Mouse (Mus musculus) embryonic fibroblast, embryonic 13.5 days (primary cell): ENCODE data around the gene Slc39a2. TPM values are rescaled to one million over a fixed set of nuclear protein-coding genes. Genes with fewer than 3 reads are reported as not detected.
"Not testable (repeated sequence)": the region's sequence is repeated elsewhere in the genome, so short reads cannot be mapped to it uniquely, and the experiment has no call there.

ENCODE experiments used
- H3K27ac ChIP-seq: 2 replicates; pipeline ENCODE4 v1.5.1; 2012; ENCODE audit warnings: low read length, control low read depth, inconsistent platforms; ENCODE audit not compliant: insufficient read depth
- H3K4me1 ChIP-seq: 2 replicates; pipeline ENCODE4 v1.6.1; 2011; ENCODE audit warnings: low read length; ENCODE audit not compliant: control insufficient read depth, insufficient read depth
- H3K4me3 ChIP-seq: 2 replicates; pipeline ENCODE4 v1.5.1; 2011; ENCODE audit warnings: mild to moderate bottlenecking, control low read depth, low read length; ENCODE audit not compliant: insufficient read depth
- CTCF ChIP-seq: IDR thresholded peaks from 2 replicates; pipeline ENCODE4 v1.5.1; 2011; ENCODE audit warnings: mild to moderate bottlenecking, control low read depth, low read length, moderate library complexity, borderline replicate concordance; ENCODE audit not compliant: insufficient read depth
- POLR2A ChIP-seq: IDR thresholded peaks from 2 replicates; pipeline ENCODE4 v1.6.1; 2011; ENCODE audit warnings: low read depth, mild to moderate bottlenecking, control low read depth, low read length, moderate library complexity
- polyA plus RNA-seq: library from polyadenylated mRNA; stranded (reverse); fragments of >200 nt; gene quantifications from 2 replicates; pipeline ENCODE4 v1.2.4, GENCODE M21; 2011; ENCODE audit warnings: low read depth; ENCODE audit not compliant: missing spikeins, insufficient read length

The Slc39a2 gene
- polyA plus RNA-seq, result 1.1 and 3.2 TPM in 2 replicates

DNA sequence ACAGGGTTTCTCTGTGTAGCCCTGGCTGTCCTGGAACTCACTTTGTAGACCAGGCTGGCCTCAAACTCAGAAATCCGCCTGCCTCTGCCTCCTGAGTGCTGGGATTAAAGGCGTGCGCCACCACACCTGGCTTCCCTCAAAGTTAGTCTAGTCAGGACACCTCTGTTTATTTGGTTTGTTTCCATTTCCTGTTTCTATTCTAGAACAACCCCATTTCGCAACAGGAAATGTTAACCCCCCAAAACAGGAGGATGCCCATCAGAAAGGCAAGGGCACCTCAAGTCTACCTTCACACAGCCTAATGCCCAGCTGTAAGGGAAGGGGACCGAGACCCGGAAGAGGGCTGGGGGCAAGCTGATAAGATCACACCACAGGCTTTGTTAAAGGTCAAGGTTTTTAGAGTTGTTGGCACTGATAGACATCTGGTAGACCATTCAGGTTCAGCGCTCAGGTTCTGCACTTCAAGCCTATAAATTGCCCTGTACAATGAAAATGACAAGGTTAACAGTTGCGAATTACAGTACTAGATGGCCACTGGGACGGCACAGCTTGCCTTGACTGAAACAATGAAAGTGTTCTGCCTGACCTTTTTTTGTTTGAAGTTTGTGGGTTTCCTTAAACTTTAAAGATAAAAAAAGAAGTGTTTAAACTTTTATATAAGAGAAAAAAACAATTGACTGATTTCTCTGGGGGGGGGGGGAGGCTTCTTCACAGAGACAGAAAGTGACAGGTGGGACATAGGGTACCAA is at the start of gene Slc39a2:
Gene Slc39a2, plus strand, starts transcription at position 699 of the 749 bp plus-strand sequence.
- Histone ChIP-seq H3K27ac (no peak within 1 kb of the TSS), H3K4me1 (no peaks in the 10 kb centered on the region), H3K4me3 (no peak within 1 kb of the TSS)
- TF ChIP-seq POLR2A (no peak), CTCF (no peak)

DNA sequence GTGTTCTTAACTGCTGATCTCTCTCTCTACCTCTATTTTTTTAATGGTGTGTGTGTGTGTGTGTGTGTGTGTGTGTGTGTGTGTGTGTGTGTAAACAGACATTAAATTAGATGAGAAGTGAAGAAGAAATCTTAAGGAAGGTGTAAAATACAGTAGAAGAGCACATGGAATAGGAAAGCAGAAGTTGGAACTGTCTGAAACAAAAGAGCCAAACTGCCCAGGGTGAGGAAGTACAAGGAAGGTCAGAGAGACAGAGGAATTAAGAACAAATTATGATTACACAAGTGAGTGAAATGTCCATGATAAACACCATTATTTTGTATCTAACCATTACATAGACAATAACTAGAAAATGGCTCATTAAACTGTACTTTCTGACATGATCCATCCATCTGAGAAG is 48.8 kb upstream of the Slc39a2 start:
- Histone ChIP-seq H3K27ac (no peak overlapping the region), H3K4me3 (no peak overlapping the region), H3K4me1 (no peaks in the 10 kb centered on the region)
- TF ChIP-seq POLR2A (no peak), CTCF (no peak)

DNA sequence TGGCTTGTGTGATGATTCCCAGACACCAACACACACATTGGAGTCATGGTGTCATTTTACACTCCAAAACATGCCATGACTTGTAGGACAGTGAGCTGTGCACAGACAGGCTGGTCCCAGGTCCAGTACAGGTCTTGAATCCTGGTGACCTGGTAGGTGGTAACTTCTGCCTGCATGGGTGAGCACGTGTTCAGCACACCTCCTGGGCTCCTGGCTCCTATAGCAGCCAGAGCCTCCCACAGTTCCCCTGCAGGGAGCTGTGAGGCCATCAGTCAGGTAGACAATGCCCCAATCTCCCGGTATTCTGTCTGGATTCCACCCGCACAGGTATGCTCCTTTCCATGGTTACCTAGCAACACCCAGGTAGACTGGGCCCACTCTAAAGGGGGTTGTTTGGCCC is 46.1 kb upstream of the Slc39a2 start:
- Histone ChIP-seq H3K4me3 (no peak overlapping the region), H3K4me1 (no peaks in the 10 kb centered on the region), H3K27ac (no peak overlapping the region)
- TF ChIP-seq CTCF (no peak), POLR2A (no peak)

DNA sequence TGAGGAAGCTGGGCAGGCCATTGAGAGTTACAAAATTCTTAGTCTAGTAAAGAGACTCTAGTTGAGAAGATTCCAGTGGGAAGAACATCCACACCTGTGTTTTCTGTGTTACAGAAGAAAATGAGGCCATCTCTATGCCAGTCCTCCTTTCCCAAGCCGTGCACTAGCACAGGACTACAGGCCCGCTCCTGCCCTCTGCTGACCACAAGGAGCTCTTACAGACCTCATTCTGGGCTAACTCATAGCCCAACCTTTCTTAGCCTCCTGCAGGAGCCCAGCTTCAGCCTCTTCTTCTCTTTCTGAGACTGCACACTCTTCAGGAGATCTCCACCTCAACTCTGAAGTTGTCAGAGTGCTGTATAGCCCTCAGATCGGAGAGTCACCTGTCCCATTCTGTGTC is 41.7 kb upstream of the Slc39a2 start:
- not testable (repeated sequence) for H3K4me1 ChIP-seq

DNA sequence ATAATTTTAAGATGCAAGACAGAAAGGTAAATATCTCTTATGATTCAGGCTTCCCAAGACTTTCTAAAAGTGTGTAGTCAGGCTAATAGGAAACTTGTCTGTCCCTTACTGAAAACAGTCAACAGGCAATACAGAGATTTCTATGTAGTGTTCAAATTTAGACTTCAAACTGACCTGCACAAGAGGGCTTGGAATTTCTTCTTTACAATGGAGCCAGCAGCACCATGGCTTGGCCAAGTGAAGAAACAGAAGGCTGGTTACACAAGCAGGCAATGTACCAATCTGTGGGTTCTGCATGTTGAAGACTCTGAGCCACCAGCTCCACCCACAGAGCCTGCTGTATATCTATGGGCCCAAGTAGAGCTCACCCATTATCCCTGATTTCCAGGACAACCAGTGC is 39.3 kb upstream of the Slc39a2 start, which contains the start of gene Ear6:
Gene Ear6, plus strand, starts transcription at position 301 of the 400 bp plus-strand sequence.
- no peaks in the 10 kb centered on the region for H3K4me1 ChIP-seq
- TF ChIP-seq POLR2A (no peak), CTCF (no peak)
- H3K4me3 ChIP-seq, result no peak within 1 kb of the TSS
- H3K27ac ChIP-seq, result no peak within 1 kb of the TSS

More for the DNA sequence above, 41.7 kb upstream of the Slc39a2 start:
- H3K27ac ChIP-seq, H3K4me3 ChIP-seq: not testable (repeated sequence)

DNA sequence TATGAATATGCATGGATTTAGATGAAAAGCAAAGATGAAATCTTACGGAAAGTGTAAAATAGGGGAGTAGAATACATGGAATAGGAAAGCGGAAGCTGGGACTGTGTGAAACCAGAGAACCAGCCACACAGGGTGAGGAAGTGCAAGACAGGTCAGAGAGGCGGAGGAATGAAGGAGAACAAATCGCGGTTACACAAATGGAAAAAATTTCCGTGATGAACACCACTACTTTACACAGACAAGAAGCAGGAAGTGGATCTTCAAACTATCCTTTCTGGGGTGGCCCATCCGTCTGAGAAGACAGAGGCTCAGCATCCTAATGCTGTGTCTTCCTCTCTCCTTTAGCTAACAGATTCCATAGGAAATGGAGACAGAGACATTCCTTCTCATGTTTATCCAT is 37.4 kb upstream of the Slc39a2 start:
- H3K27ac ChIP-seq, H3K4me3 ChIP-seq, H3K4me1 ChIP-seq: not testable (repeated sequence)

DNA sequence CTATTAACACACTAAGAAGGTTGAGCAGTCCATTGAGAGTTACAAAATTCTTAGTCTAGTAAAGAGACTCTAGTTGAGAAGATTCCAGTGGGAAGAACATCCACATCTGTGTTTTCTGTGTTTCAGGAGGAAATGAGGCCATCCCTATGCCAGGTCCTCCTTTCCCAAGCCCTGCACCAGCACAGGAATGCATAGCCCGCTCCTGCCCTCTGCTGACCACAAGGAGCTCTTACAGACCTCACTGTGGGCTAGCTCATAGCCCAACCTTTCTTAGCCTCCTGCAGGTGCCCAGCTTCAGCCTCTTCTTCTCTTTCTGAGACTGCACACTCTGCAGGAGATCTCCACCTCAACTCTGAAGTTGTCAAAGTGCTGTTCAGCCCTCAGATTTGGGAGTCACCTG is 29.1 kb upstream of the Slc39a2 start:
- not testable (repeated sequence) for H3K4me3 ChIP-seq, H3K4me1 ChIP-seq, H3K27ac ChIP-seq
- peak; percentile 56; the same call in 1 of the 2 replicates for TF ChIP-seq CTCF

DNA sequence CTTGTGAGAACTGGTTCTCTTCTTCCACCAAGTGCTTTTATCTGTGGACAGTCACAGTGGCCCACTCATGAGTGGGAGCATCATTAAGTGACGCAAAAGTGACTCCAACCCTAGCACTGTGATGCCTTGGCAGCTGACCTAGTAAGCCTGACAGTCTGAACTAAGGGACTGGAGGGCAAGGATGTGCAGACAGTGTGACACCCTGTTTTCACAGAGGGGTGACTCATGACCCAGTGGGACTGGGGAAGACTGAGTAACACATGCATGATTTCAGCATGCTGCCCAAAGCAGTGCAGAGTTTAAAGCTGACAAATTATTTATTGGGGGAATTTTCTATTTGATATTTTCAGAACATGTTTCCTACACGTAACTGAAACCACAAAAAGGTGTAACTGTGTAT is 21.9 kb upstream of the Slc39a2 start:
- Histone ChIP-seq H3K27ac (no peak overlapping the region), H3K4me3 (no peak overlapping the region), H3K4me1 (no peaks in the 10 kb centered on the region; the same call in 1 of the 2 replicates)
- TF ChIP-seq CTCF (no peak), POLR2A (no peak)

DNA sequence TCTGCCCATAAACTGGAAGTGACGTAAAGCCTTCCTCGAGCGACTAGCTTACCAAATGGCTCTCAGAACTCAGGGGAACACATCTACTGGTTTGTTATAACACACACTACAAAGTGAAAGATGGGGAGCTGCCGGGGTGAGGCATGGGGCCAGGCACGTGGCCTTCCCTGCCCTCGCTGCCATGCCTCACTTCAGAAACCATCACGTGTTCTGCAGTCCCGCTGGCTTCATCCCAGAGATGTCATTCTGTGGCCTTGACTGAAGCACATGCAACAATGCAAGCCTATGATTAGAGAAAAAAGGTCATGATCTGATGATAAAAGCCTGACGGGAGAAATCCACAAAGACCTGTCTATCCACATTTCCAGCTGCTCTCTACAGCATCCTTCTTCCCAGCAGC is 20.9 kb upstream of the Slc39a2 start:
- H3K4me3 ChIP-seq, result no peak overlapping the region
- no peak overlapping the region for H3K27ac ChIP-seq
- no peak for TF ChIP-seq CTCF
- TF ChIP-seq POLR2A, result no peak
- no peaks in the 10 kb centered on the region; the same call in 1 of the 2 replicates for H3K4me1 ChIP-seq

DNA sequence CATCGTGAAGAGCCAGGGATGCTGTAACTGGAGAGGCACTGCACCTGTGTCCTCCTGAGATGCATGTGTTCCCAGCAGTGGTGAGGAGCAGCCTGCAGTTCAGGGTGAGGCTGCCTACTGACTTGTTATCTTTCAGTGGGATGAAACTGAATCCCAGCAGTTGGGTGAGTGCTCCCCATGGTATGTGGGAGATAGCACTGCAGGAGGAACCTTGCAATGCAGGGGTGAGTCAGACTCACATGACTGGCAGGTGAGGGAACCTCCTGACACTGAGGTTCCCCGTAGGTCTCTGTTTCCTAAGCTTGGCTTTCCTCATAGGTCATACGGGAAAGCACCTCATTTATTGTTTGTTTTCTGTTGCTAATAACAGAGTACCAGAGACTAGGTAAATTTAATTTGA is 15.2 kb upstream of the Slc39a2 start:
- no peak overlapping the region for H3K4me3 ChIP-seq
- TF ChIP-seq POLR2A (no peak), CTCF (no peak)
- no peak overlapping the region for H3K27ac ChIP-seq
- H3K4me1 ChIP-seq, result no peaks in the 10 kb centered on the region
